Mouse (Mus musculus) cerebellum, postnatal 4 days (tissue): ENCODE results near the gene Hyls1.

ENCODE experiments used
- DNase-seq, 2 experiments: peaks; one replicate each; pipeline ENCODE4 v3.0.0; 2022; ENCODE audit warnings: low spot score in 2 of 2, mixed read lengths in 1 of 2

Gene Hyls1

GRCm38 (mm10) chr9:35544666-35545065, 25.5 kb downstream of the Hyls1 start:
- DNase-seq, result no peak

GRCm38 (mm10) chr9:35543099-35543860, 26.9 kb downstream of the Hyls1 start:
- no peak for DNase-seq

DNA sequence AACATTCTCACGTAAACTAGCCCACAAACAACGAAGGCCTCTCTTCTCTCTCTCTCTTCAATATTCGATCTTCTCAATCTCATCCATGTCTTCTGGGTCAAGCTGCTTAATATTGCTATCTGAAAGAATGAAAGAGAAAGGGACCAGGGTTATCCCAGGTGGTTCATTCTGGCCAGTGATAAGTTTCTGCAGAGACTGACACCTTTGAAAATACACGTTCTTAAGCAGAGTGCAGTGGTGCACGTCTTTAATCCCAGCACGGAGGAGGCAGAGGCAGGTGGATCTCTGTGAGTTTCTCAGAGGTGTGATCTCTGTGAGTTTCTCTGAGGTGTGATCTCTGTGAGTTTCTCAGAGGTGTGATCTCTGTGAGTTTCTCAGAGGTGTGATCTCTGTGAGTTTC, 28.3 kb downstream of the Hyls1 start:
- no peak for DNase-seq

DNA sequence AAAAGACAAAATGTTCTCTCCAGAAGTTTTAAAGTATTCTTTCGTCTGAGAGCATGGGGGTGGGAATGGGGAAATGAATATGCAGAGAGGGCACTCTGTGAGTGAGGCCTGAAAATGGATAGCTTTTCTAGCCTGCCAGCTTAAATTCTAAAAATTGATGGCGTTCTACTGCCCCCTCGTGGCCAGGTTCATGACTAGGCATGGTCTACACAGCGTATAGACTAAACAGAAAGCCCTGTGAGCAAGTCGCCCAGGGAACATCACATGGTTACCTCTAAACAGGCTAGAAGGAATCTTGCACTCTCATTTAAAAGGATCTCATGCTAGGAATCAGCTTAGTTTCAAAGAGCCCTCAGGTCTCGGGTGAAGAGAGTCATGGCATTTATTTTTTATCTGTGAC, 28.7 kb downstream of the Hyls1 start:
- peak; percentile 67 to 82 for DNase-seq

DNA sequence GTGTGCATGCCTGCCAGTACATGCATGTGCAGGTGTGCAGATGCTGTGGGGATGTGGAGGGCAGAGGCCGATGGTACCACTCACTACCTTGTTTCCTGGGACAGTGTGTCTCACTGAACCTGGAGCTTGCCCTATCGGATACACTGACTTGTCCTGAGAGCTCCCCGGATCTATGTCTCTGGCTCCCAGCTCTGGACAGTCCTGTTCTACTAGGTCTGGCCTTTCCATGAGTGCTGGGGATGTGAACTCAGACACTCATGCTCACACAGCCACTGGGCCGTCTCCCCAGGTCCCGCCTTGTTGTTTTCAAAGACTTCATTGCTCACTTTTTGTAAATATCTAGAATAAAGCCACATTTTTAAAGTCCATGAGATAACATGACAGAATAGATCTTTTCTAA, 29.2 kb downstream of the Hyls1 start:
- no peak for DNase-seq

DNA sequence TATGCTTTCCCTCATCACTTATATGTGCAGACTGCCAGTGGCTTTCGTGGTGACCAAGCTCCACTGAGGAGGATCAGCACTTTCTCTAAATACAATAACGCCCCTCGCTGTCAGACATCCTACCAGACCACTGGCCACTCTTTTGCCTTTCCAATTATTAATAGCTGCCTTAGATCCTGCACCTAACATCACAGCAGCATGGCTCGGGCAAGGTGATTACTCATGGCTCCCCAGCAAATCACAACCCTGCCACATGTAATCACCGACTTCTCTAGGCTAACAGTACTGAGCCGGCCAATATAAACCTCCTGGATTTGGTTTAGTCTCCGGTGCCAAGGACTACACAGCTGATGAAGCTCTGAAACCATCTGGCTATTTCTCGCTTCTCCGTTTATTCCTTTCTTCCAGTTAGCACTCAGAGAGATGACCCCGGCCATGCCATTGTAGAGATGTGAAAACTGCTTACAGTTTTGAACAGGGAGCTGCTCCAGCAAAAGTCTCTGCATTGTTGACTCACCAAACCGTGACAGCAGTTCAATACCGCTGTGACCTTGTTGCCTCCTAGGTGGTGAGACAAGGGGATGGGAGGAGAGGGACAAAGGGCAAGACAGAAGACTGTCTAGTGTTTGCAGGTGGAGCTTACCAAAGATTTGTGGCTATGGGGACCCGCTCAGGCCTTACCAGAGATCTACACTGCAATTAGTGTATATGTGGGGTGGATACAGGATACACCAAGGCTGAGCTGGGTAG, 31.0 kb downstream of the Hyls1 start:
- no peak for DNase-seq

GRCm38 (mm10) chr9:35535876-35536275, 34.3 kb downstream of the Hyls1 start:
- DNase-seq, result no peak

- DNase-seq, result peak in 1 of 2 experiments; percentile 50
These were observed 35.1 kb downstream of the Hyls1 start for GRCm38 (mm10) chr9:35535110-35535509.

GRCm38 (mm10) chr9:35533266-35533665, 36.9 kb downstream of the Hyls1 start:
- no peak for DNase-seq

DNA sequence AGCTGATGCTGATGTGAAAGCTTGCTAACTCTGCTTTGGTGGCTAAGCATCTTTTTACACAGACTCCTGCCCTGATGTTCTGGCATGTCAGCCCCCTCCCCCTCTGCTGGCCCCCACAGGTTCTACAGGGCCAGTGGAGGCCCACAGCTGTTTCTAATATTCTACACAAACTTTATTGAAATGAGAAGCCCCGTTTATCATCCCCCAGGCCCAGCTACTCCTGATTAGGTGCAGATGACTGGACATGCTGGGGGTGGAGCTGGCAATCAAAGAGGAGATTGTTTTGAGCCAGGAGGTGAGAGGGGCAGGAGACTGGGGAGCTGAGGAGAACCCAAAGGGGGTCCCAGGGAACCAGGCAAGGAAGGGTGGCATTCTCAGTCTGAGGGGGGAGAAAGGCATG, 40.4 kb downstream of the Hyls1 start:
- no peak for DNase-seq

DNA sequence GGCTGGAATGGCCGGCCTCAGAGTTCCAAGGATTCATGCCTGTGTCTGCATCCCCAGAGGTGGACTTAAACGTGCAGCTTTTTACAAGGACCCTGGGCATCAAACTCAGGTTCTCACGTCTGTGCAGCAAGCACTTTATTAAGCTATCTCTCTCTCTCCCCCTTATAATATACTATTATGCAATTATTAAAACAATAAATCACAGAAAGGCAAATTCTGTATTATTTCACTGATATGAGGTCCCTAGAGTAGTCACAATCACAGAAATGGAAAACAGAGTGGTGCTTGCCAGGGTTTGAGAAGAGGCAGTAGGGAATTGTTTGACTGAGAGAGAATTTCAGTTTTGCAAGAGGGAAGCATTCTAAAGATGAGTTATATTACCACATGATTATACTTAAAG, 41.1 kb downstream of the Hyls1 start:
- no peak for DNase-seq

GRCm38 (mm10) chr9:35523941-35524411, 46.2 kb downstream of the Hyls1 start:
- DNase-seq, result peak in 1 of 2 experiments; percentile 65

- DNase-seq, result peak in 1 of 2 experiments; percentile 19
These were observed 46.7 kb downstream of the Hyls1 start for GRCm38 (mm10) chr9:35523541-35523940.

DNA sequence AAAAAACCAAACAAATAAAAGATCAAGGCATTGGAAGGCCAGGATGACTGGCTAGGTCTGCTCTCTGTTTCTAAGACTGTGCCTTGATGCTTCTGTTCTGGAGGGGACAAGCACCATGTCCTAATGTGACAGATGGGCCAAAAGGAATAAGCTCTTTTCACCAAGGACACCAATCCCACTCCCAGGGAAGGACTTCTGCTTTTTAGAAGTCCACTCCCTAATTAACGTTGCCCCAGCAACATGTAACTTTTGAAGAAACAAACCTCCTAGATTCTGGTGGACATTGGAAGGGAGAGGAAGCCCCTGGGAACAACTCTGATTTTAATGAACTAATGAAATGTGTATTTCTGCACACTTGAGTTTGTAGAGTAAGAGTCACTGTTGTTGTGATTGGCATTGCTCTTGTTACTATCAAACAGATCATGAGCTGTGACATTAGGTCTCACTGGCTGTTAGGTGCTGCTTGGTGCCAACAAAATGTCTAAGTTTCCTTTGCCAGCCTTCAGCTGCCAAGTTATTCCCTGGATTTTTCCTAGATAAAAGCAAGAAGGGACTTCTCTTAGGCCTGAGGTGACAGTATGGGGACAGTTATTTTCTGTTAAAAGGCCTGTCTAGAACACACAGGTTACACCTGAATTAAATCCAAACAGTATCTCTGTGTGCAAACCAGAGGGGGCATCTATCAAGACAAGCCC, 47.2 kb downstream of the Hyls1 start:
- DNase-seq, result no peak

DNA sequence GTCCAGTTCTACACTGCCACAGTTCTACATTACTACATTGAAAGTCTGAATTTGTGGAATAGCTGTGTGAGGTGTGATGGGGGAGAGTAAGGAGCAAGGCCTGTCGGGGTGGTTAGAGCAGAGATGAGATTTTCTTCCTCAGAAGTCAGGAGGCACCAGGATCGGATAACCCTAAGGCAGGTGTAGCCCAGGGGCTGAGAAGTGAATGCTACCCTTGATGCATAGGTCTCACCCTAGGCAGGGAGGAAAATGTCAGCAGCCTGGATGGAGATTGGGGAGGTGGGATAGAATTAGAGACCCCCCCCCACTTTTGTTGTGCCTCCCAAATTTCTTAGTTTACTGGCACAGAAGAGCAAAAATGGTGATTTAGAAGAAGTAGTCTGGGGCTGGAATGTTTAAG, 48.0 kb downstream of the Hyls1 start:
- no peak for DNase-seq

DNA sequence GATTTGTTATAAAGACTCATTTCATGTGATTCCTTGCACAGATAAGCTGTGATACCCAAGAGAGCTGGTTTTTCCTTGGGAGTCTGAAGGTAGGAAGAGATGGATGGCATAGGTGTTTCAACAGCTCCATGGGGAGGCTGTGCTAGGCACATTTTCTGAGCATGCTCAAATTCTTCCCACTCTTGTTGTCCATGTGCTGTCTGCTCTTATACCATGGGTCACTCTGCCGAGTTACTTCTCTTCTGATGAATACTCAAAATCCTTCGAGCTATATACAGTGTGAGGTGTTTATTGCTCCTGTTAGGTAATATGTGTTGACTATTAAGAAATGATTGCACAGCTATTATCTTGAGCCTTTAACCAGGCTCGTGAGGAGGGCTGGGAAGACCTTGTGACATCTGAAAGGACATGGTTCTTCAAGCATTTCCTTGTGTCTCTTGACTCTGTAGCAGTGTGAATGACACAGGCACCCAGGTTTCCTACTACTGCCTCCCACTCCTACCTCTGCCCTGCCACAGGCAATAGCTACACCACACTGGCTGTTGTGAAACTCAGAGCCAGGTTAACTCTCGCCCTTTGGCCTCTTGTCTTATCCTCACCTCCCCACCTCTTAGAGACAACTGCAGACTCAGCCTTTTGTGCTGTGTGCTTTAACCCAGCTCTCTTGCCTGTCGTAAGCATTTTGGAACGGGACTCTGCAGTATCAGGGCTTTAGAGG, 49.4 kb downstream of the Hyls1 start:
- DNase-seq, result no peak

GRCm38 (mm10) chr9:35518169-35518568, 52.0 kb downstream of the Hyls1 start, which contains the start of gene Gm1113:
TSS of gene Gm1113 (minus strand) at chr9:35518269.
- no peak for DNase-seq

DNA sequence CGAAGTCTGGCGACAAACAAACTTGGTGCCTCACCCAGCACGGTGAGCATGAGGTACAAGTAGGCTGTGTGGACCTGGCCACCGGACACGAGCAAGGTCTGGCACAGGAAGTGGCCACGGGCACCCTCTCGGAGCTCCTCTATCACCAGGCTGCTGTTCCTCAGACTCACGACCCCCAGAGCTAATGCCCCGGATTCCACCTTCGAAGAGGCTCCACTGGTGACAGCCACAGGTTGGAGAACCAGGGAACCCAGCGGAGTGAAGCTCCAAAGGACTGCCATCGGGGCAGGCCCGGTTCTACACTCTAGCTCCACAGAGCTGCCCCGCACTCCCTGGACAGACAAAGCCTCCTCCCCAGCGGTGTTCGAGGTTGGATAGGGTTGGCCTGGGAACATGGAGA, 53.5 kb downstream of the Hyls1 start:
- DNase-seq, result no peak

DNA sequence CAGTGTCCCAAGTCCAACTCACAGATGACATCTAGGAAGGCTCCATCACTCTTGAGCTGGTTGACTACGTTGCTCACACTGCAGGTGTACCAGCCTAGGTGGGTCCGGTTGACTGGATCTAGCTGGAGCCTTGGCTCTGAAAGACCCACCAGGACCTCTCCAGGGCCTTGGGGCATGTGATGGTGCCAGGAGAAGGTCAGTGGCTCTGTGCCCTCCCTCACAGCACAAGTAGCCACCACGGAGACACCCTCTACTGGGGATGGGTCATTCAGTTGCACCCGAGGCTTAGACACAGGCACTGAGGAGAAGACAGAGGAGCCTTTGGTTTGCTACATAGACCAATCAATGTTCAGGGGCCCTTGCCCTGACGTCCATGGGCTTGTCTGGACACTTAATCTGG, 54.0 kb downstream of the Hyls1 start:
- DNase-seq, result no peak

GRCm38 (mm10) chr9:35513900-35514299, 56.3 kb downstream of the Hyls1 start:
- no peak for DNase-seq
